Mouse (Mus musculus): Measurements from ENCODE around the gene Eid3. TPM values are rescaled to one million over a fixed set of nuclear protein-coding genes. Genes with fewer than 3 reads are reported as not detected.

The Eid3 gene
- polyA plus RNA-seq, 1 experiment, result 0.61 TPM

DNA sequence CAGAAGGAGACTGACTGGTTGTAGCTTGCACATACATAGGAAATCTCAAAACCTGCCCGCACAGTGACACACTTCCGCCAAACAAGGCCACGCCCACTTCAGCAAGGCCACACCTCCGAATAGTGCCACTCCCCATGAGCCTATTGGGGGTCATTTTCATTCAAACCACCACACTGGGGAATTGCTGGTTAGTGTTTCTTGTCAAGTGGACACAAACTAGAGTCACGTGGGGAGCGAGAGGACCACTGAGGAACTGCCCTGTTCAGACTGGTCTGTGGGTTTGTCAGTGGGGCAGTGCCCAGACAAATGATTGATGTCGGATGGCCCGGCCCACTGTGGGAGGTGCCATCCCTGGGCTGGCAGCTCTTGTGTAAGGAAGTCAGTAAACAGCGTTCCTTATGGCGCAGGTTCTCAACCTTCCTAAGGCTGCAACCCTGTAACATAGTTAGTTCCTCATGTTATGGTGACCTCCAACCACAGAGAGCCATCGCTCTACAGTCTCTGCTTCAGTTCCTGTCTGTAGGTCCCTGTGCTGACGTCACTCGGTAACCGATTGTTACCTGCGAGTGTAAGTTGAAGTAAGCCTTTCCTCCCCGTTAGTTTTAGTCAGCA is 33.5 kb downstream of the Eid3 start:
- no peak overlapping the region for H3K4me3 ChIP-seq (ENCODE audit: insufficient read depth, low read length)

DNA sequence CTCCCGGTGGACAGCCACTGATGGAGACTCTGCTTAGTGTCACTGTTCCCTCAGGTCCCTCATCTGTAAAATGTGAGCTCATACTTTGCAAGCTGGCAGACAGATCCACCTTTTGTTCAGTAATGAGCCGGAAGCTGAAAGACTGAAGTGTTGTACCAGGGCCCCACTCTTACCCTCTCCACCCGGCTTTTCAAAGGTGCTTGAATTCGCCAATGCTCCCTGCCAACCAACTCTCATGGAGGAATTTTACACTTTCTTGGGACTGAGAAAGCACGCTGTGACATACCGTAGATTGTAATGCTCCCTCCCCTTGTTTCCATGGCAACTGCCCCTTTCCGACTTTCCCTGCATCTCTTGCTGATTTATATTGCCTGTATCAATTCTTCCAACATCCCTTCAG is 34.1 kb downstream of the Eid3 start:
- Histone ChIP-seq H3K4me1 (ENCODE audit: control insufficient read depth, insufficient read depth, low read length) (no peaks in the 10 kb centered on the region), H3K27ac (ENCODE audit: insufficient read depth, low read length) (no peak overlapping the region), H3K4me3 (ENCODE audit: insufficient read depth, low read length) (no peak overlapping the region)
- no peak for TF ChIP-seq CTCF (IDR thresholded peaks at IDR 0.05; ENCODE audit: extremely low read depth, insufficient read depth, low read length)

More for the DNA sequence above, 33.5 kb downstream of the Eid3 start:
- Histone ChIP-seq H3K27ac (ENCODE audit: insufficient read depth, low read length) (no peak overlapping the region), H3K4me1 (ENCODE audit: control insufficient read depth, insufficient read depth, low read length) (no peaks in the 10 kb centered on the region)
- TF ChIP-seq CTCF (IDR thresholded peaks at IDR 0.05; ENCODE audit: extremely low read depth, insufficient read depth, low read length), result no peak
- no peak for TF ChIP-seq POLR2A (IDR thresholded peaks at IDR 0.05; ENCODE audit: extremely low read depth, insufficient read depth, low read length)

DNA sequence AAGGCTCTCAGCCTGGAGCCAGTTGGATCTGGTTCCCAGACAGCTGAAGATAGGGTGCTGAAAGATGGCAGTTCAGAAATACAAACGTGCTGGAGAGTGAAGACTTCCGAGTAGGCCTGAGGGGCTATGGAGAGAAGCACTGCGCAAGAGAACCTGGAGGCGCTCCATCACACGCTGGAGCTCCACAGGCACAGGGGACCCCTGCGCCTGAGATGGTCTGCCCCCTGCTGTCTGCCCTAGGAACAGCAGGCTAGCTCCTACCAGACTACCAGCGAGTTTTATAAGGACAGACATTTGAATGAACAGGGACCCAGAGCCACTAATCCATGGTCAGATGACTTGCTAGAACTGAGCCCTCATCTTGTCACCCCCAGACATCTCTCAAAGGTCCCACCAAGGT is 35.0 kb downstream of the Eid3 start:
- TF ChIP-seq POLR2A (IDR thresholded peaks at IDR 0.05; ENCODE audit: extremely low read depth, insufficient read depth, low read length) (no peak), CTCF (IDR thresholded peaks at IDR 0.05; ENCODE audit: extremely low read depth, insufficient read depth, low read length) (peak; percentile 78)
- Histone ChIP-seq H3K4me1 (ENCODE audit: control insufficient read depth, insufficient read depth, low read length) (no peaks in the 10 kb centered on the region), H3K4me3 (ENCODE audit: insufficient read depth, low read length) (no peak overlapping the region), H3K27ac (ENCODE audit: insufficient read depth, low read length) (no peak overlapping the region)

DNA sequence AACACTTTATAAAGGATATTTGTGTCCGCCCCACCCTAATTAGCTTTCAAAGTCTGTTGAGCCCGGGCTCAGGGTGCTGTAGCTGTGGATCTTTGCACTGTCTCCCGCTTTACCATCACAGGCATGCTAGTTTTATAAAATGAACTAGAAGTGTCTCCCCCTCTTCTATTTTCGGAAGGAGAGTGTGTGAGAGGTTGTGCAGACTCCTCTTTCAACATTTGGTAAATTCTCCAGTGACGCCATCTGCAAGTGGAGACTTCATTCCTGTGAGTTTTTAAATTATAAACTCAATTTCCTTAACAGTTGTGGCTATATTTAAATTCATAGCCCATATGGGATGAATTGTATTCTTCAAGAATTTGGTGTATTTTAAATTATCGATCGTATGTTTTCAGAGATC is 42.1 kb downstream of the Eid3 start:
- Histone ChIP-seq H3K4me1 (ENCODE audit: control insufficient read depth, insufficient read depth, low read length) (no peaks in the 10 kb centered on the region), H3K27ac (ENCODE audit: insufficient read depth, low read length) (no peak overlapping the region), H3K4me3 (ENCODE audit: insufficient read depth, low read length) (no peak overlapping the region)
- TF ChIP-seq CTCF (IDR thresholded peaks at IDR 0.05; ENCODE audit: extremely low read depth, insufficient read depth, low read length) (no peak), POLR2A (IDR thresholded peaks at IDR 0.05; ENCODE audit: extremely low read depth, insufficient read depth, low read length) (no peak)

DNA sequence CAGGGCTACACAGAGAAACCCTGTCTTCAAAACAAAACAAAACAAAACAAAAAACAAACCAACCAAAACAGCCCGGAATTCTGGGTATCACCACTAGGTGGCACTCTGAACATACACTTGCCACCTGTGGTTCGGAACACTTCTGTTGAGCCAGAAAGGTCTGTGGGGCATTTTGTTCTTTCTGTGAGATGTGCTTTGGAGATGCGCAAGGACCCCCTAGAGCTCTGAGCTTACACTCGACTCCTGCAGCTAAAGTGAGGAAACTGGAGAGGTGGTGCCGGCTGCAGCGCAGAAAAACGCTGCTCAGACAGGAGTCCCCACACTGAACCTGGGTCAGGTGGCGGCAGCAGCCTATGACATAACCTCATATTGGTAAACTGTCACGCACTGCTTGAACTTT is 43.0 kb downstream of the Eid3 start:
- TF ChIP-seq POLR2A (IDR thresholded peaks at IDR 0.05; ENCODE audit: extremely low read depth, insufficient read depth, low read length) (no peak), CTCF (IDR thresholded peaks at IDR 0.05; ENCODE audit: extremely low read depth, insufficient read depth, low read length) (peak; percentile 83)
- no peak overlapping the region for H3K27ac ChIP-seq (ENCODE audit: insufficient read depth, low read length)
- H3K4me3 ChIP-seq (ENCODE audit: insufficient read depth, low read length), result no peak overlapping the region

DNA sequence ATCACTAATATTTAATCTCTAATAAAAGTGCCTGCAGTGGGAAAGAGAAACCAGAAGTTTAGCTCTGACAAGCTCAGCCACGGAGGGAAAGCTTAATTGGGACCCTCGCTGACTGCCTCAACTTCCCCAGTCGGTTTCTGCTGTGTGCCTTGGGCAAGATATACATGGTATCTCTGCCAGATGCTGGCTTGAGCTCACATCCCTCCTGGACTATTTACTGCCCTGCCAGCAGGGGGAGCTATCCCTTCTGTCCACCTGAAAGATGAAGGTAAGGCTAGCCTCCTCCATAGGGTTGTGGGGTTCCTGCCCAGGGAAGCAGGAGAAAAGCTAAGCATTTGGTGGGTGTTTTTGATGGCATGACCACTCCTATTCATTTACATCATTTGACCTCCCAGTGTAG is 43.8 kb downstream of the Eid3 start:
- Histone ChIP-seq H3K4me3 (ENCODE audit: insufficient read depth, low read length) (no peak overlapping the region), H3K27ac (ENCODE audit: insufficient read depth, low read length) (no peak overlapping the region)
- no peak for TF ChIP-seq POLR2A (IDR thresholded peaks at IDR 0.05; ENCODE audit: extremely low read depth, insufficient read depth, low read length)
- TF ChIP-seq CTCF (IDR thresholded peaks at IDR 0.05; ENCODE audit: extremely low read depth, insufficient read depth, low read length), result peak; percentile 42

More for the DNA sequence above, 43.0 kb downstream of the Eid3 start:
- no peaks in the 10 kb centered on the region for H3K4me1 ChIP-seq (ENCODE audit: control insufficient read depth, insufficient read depth, low read length)

DNA sequence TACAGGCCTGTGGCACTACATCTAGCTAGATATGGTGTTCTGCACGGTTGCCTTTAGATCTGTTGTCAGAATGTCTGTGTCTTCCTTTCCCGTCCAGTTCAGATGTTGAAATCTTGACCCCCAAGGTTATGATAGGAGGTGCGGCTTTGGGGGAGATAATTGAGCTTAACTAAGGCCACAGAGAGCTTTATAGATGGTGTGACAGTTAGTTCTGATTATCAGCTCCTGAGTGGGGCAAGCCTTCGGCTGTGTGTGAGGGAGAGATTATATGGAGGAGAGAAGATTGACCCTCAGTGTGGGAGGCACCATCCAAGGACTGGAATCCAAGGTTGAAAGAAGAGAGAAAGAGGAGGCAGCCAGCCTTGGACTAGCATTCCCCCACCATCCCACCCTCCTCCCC is 46.8 kb downstream of the Eid3 start:
- H3K4me1 ChIP-seq (ENCODE audit: control insufficient read depth, insufficient read depth, low read length), result no peaks in the 10 kb centered on the region
- H3K4me3 ChIP-seq (ENCODE audit: insufficient read depth, low read length), result no peak overlapping the region
- no peak for TF ChIP-seq CTCF (IDR thresholded peaks at IDR 0.05; ENCODE audit: extremely low read depth, insufficient read depth, low read length)
- TF ChIP-seq POLR2A (IDR thresholded peaks at IDR 0.05; ENCODE audit: extremely low read depth, insufficient read depth, low read length), result no peak

More for the DNA sequence above, 43.8 kb downstream of the Eid3 start:
- no peaks in the 10 kb centered on the region for H3K4me1 ChIP-seq (ENCODE audit: control insufficient read depth, insufficient read depth, low read length)

DNA sequence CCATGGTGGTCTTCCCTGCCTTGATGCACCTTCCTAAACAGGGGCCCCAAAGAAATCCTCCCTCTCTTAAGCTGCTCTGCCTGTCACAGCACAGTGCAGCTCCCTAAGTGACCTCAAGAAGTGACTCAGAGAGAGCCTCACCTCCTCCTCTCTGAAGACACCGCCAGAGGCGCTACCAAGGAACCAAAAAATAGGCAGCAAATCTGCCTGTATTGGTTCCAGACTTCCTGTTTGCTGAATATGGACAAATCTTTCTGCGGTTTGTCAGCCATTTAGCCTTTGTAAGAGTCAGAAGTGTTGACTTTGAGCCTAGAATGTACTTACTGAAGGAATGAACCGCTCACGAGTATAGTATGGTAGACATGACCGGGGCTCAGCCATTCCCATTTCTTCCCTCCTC is 47.3 kb downstream of the Eid3 start:
- TF ChIP-seq POLR2A (IDR thresholded peaks at IDR 0.05; ENCODE audit: extremely low read depth, insufficient read depth, low read length), result no peak
- TF ChIP-seq CTCF (IDR thresholded peaks at IDR 0.05; ENCODE audit: extremely low read depth, insufficient read depth, low read length), result no peak
- H3K27ac ChIP-seq (ENCODE audit: insufficient read depth, low read length), result no peak overlapping the region
- no peak overlapping the region for H3K4me3 ChIP-seq (ENCODE audit: insufficient read depth, low read length)
- H3K4me1 ChIP-seq (ENCODE audit: control insufficient read depth, insufficient read depth, low read length), result no peaks in the 10 kb centered on the region

More for the DNA sequence above, 46.8 kb downstream of the Eid3 start:
- no peak overlapping the region for H3K27ac ChIP-seq (ENCODE audit: insufficient read depth, low read length)

Other genes with a start within 250 kb of the Eid3 start
- 32.5 and 33.3 TPM in 2 replicates for gene 1190007I07Rik, start 243.4 kb upstream of the Eid3 start, polyA plus RNA-seq (2012; rRNA removed)
- 54.7 and 61.6 TPM in 2 replicates for gene Tdg, start 236.8 kb upstream of the Eid3 start, polyA plus RNA-seq (2012; rRNA removed)
- gene Glt8d2, start 176.0 kb upstream of the Eid3 start, polyA plus RNA-seq (2012; rRNA removed), result 17.7 and 18.1 TPM in 2 replicates
- gene Hcfc2, start 170.5 kb upstream of the Eid3 start, polyA plus RNA-seq (2012; rRNA removed), result 33.1 and 33.8 TPM in 2 replicates
- 54.6 and 60.5 TPM in 2 replicates for gene Nfyb, start 102.5 kb upstream of the Eid3 start, polyA plus RNA-seq (2012; rRNA removed)
- 36.8 and 38.3 TPM in 2 replicates for gene Txnrd1, start 32.7 kb upstream of the Eid3 start, polyA plus RNA-seq (2012; rRNA removed)
- gene Chst11, start 118.9 kb downstream of the Eid3 start, polyA plus RNA-seq (2012; rRNA removed), result 24.5 and 25.0 TPM in 2 replicates

All from cortical plate, adult 2 months (tissue).